In the genomic region with DNA sequence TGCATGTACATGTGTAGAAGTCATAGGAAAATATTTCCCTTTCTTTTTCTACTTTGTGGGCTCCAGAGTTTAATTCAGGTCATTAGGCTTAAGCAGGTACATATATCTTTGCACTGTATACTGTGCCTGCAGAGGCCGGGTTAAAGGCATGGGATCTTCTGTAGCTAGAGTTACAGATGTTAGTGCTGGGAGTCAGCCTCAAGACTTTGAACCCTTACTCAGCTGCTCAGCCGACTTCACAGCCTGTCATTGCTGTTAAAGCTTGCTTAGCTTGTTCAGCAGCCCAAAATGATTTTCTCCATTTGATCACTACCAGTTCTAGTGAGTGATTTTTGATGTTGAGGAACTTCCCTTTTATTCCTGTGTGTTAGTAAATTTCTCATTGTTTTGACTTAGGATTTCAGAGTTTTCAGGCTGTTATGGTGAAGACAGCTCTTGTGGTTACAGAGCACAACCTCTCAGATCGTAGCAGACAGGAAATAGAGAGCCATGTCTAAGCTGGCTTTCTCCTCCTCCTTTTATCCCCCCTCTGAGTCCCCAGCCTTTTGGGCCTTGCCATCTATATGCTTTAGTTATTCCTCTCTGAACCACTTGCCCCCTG, we compare ENCODE assay signal across 16 mouse cellular contexts. TPM values are rescaled to one million over a fixed set of nuclear protein-coding genes. Genes with fewer than 3 reads are reported as not detected.
DNase-seq lines count a peak whose midpoint lies in the region; ATAC-seq and TF ChIP-seq lines count a peak whose summit lies in the region.
"Had no signal": no experiment of that assay in that cellular context is flagged by ENCODE, and none has a peak within 500 bp of the region (broad histone marks: within the 10 kb centered on the region; RNA-seq: fewer than 3 reads in every experiment).

No protein-coding gene starts in this region.

- H3K27me3 ChIP-seq in kidney, adult 2 months (replicated peaks; ENCODE audit: control insufficient read depth, insufficient read depth, low read length) = no peaks in the 10 kb centered on the region
- no peaks in the 10 kb centered on the region for H3K27me3 ChIP-seq in kidney, embryonic 15.5 days
- H3K27me3 ChIP-seq in lung, postnatal 0 days (replicated peaks; ENCODE audit: insufficient read depth, low read length) = no peaks in the 10 kb centered on the region
- no peaks in the 10 kb centered on the region for H3K27me3 ChIP-seq in forebrain, embryonic 11.5 days (ENCODE audit: control insufficient read depth, insufficient read depth, low read length)
- H3K27me3 ChIP-seq: embryonic facial prominence, embryonic 12.5 days; forebrain, embryonic 12.5 days; heart, embryonic 12.5 days; liver, embryonic 15.5 days had no signal

- H3K9me3 ChIP-seq in kidney, embryonic 15.5 days (replicated peaks) = no peaks in the 10 kb centered on the region
- no peaks in the 10 kb centered on the region for H3K9me3 ChIP-seq in lung, postnatal 0 days (ENCODE audit: low read length)
- H3K9me3 ChIP-seq in forebrain, embryonic 11.5 days (ENCODE audit: control insufficient read depth, low read length) = no peaks in the 10 kb centered on the region
- H3K9me3 ChIP-seq: embryonic facial prominence, embryonic 12.5 days; forebrain, embryonic 12.5 days; heart, embryonic 12.5 days; liver, embryonic 15.5 days had no signal

- no peak for TF ChIP-seq CTCF in kidney, adult 2 months (conservative IDR thresholded peaks at IDR 0.05; ENCODE audit: insufficient read depth, insufficient read length, low read depth, low read length)
- no peak for TF ChIP-seq CTCF in lung, postnatal 0 days (IDR thresholded peaks at IDR 0.05)

- H3K4me2 ChIP-seq in kidney, embryonic 15.5 days = no peak overlapping the region
- H3K4me2 ChIP-seq in lung, postnatal 0 days (replicated peaks; ENCODE audit: low read depth, low read length) = no peak overlapping the region
- no peak overlapping the region for H3K4me2 ChIP-seq in forebrain, embryonic 11.5 days (ENCODE audit: low read depth, low read length, severe bottlenecking)
- H3K4me2 ChIP-seq: embryonic facial prominence, embryonic 12.5 days; forebrain, embryonic 12.5 days; heart, embryonic 12.5 days; liver, embryonic 15.5 days had no signal

- no peak overlapping the region for H3K9ac ChIP-seq in kidney, embryonic 15.5 days
- no peak overlapping the region for H3K9ac ChIP-seq in lung, postnatal 0 days (replicated peaks; ENCODE audit: low read depth)
- H3K9ac ChIP-seq in forebrain, embryonic 11.5 days (ENCODE audit: low read length) = no peak overlapping the region
- H3K9ac ChIP-seq: embryonic facial prominence, embryonic 12.5 days; forebrain, embryonic 12.5 days; heart, embryonic 12.5 days; liver, embryonic 15.5 days had no signal

- peaks cover 9% of the 10 kb centered on the region; the same call in 1 of the 2 replicates for H3K4me1 ChIP-seq in kidney, adult 2 months (ENCODE audit: control insufficient read depth, insufficient read depth, low read length)
- no peaks in the 10 kb centered on the region for H3K4me1 ChIP-seq in kidney, embryonic 15.5 days
- no peaks in the 10 kb centered on the region; the same call in 1 of the 2 replicates for H3K4me1 ChIP-seq in lung, postnatal 0 days (ENCODE audit: insufficient read depth, low read depth, low read length)
- H3K4me1 ChIP-seq in forebrain, embryonic 11.5 days (replicated peaks; ENCODE audit: control insufficient read depth, insufficient read depth, low read length) = no peaks in the 10 kb centered on the region
- H3K4me1 ChIP-seq: embryonic facial prominence, embryonic 12.5 days; forebrain, embryonic 12.5 days had no signal

- WGBS in kidney, adult 2 months = 25% methylated on average over 3 of the region's 3 CpGs
- 59% methylated on average over 3 of the region's 3 CpGs for WGBS in kidney, embryonic 15.5 days
- WGBS in lung, postnatal 0 days = 57% methylated on average over 3 of the region's 3 CpGs
- WGBS in forebrain, embryonic 11.5 days = 87% methylated on average over 3 of the region's 3 CpGs

- no peak for TF ChIP-seq EP300 in lung, postnatal 0 days (IDR thresholded peaks at IDR 0.05)

- H3K36me3 ChIP-seq in kidney, adult 2 months (ENCODE audit: control insufficient read depth, insufficient read depth, low read length) = no peaks in the 10 kb centered on the region
- peaks cover 55% of the 10 kb centered on the region for H3K36me3 ChIP-seq in kidney, embryonic 15.5 days
- no peaks in the 10 kb centered on the region for H3K36me3 ChIP-seq in lung, postnatal 0 days (ENCODE audit: insufficient read depth, low read length)
- H3K36me3 ChIP-seq in forebrain, embryonic 11.5 days (ENCODE audit: control insufficient read depth, insufficient read depth, low read length) = no peaks in the 10 kb centered on the region; the same call in 1 of the 2 replicates

- H3K4me3 ChIP-seq in kidney, adult 2 months (ENCODE audit: insufficient read depth, low read depth, low read length) = no peak overlapping the region
- no peak overlapping the region for H3K4me3 ChIP-seq in kidney, embryonic 15.5 days (replicated peaks)
- H3K4me3 ChIP-seq in lung, postnatal 0 days (ENCODE audit: low read depth, low read length) = no peak overlapping the region
- H3K4me3 ChIP-seq in forebrain, embryonic 11.5 days (ENCODE audit: low read depth, low read length) = no peak overlapping the region
- H3K4me3 ChIP-seq: embryonic facial prominence, embryonic 12.5 days; forebrain, embryonic 12.5 days; heart, embryonic 12.5 days; liver, embryonic 15.5 days had no signal

- no peak for ATAC-seq in kidney, embryonic 15.5 days (replicated peaks; ENCODE audit: low FRiP score)
- ATAC-seq in granulocyte monocyte progenitor cell, adult 5-6 weeks (replicated peaks; ENCODE audit: poor library complexity, severe bottlenecking) = peak; percentile 73
- ATAC-seq in lung, postnatal 0 days = no peak
- no peak for ATAC-seq in forebrain, embryonic 11.5 days (replicated peaks; ENCODE audit: low FRiP score)

- peak; percentile 50 for DNase-seq in kidney, adult 2 months
- DNase-seq in CD4-positive, CD25-positive, alpha-beta regulatory T cell, adult 2 months (ENCODE audit: low read depth, low spot score) = peak; percentile 62
- DNase-seq in thymus, postnatal 0 days (ENCODE audit: low spot score) = peak; percentile 73
- DNase-seq in lung, postnatal 14 days = no peak
- DNase-seq in lung, postnatal 0 days (ENCODE audit: low spot score) = no peak
- no peak for DNase-seq in forebrain, embryonic 11.5 days (ENCODE audit: low spot score)
- DNase-seq: adrenal gland, postnatal 25 days; cerebellum, postnatal 36 days; heart, postnatal 4 days; lung, postnatal 4 days had no signal

- TF ChIP-seq POLR2A in kidney, adult 2 months (IDR thresholded peaks at IDR 0.05; ENCODE audit: low read depth, low read length) = no peak

- 0 out of 2 replicates have a peak overlapping the region, but pooled peaks have one; percentile 22 for H3K27ac ChIP-seq in kidney, adult 2 months (ENCODE audit: insufficient read depth, low read depth, low read length)
- no peak overlapping the region for H3K27ac ChIP-seq in kidney, embryonic 15.5 days
- H3K27ac ChIP-seq in lung, postnatal 0 days (ENCODE audit: low read length) = no peak overlapping the region
- no peak overlapping the region for H3K27ac ChIP-seq in forebrain, embryonic 11.5 days (ENCODE audit: low read depth, low read length)
- H3K27ac ChIP-seq: embryonic facial prominence, embryonic 12.5 days; forebrain, embryonic 12.5 days; liver, embryonic 15.5 days had no signal

RNA-seq across cellular contexts. Expression of a gene that starts 45.6 kb away (rescaled TPM):
- 17.6 and 19.6 TPM in 2 replicates for polyA plus RNA-seq in kidney, adult 2 months (2012; rRNA removed)
- 65.1 and 66.9 TPM in 2 replicates for polyA plus RNA-seq in kidney, embryonic 15.5 days (2015; fragmentation: Nextera tagmentation; extraction: Ambion mirVana)
- 105 and 147 TPM in 2 replicates for total RNA-seq in granulocyte monocyte progenitor cell, adult 5-6 weeks (2014; fragmentation: Nextera tagmentation)
- total RNA-seq in granulocyte monocyte progenitor cell, adult 5-6 weeks (2017) = 84.2 and 93.6 TPM in 2 replicates
- 52.6 and 73.8 TPM in 2 replicates for polyA plus RNA-seq in thymus, postnatal 0 days (2015; fragmentation: Nextera tagmentation; extraction: Ambion mirVana)
- polyA plus RNA-seq in lung, postnatal 0 days (2015; fragmentation: Nextera tagmentation; extraction: Ambion mirVana) = 52.4 and 55.7 TPM in 2 replicates
- 69.6 and 79.3 TPM in 2 replicates for polyA plus RNA-seq in forebrain, embryonic 11.5 days (2014; fragmentation: Nextera tagmentation; extraction: Ambion mirVana)

Comparison
In these comparisons a context has a peak if more than half of its experiments do, and no peak if none do; other contexts are left out.
1. DNase-seq: peak in kidney, adult 2 months (single experiment), CD4-positive, CD25-positive, alpha-beta regulatory T cell, adult 2 months (single experiment) and thymus, postnatal 0 days (single experiment); none in lung, postnatal 14 days (single experiment), lung, postnatal 0 days (single experiment) and forebrain, embryonic 11.5 days (single experiment).